Mouse (Mus musculus) 416B (cell line): ENCODE measurements around the gene Lingo4.
A peak's percentile ranks its signal among the peaks of the same experiment; 100 is the strongest.

Source experiments
- DNase-seq: peaks from one replicate; pipeline ENCODE4 v3.0.0; 2011; ENCODE audit warnings: low read depth

Gene Lingo4

DNA sequence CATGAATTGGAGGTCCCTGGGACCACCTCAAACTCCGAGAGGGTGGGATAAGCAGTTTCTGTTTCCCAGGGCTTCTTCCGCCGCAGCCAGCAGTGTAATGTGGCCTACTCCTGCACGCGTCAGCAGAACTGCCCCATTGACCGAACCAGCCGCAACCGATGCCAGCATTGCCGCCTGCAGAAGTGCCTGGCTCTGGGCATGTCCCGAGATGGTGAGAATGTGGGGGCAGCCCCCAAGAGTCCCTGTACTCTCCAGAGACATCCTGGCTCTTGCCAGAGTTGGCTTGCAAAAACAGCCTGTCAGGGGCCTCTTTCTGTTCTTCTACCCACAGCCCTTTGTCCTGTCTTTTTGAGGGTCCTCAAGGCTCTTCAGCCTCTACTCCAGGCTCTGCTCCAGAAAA, 10.9 kb upstream of the Lingo4 start:
- no peak for DNase-seq

GRCm38 (mm10) chr3:94388047-94388446, 10.3 kb upstream of the Lingo4 start:
- peak; percentile 23 for DNase-seq

DNA sequence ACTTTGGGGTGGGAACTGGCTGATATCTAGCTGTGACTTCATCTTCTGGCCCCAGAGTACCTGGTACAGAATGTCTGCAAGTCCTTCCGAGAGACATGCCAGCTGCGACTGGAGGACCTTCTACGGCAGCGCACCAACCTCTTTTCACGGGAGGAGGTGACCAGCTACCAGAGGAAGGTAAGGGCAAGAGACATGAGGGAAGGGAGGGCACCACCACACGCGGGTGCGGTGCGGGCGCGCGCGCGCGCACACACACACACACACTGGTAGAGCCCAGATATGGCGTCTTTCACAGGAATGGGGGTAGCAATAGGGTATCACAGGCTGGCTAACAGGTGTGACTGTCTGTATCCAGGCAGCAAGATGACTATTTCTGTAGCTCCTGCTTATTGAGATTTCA, 8.9 kb upstream of the Lingo4 start:
- no peak for DNase-seq

DNA sequence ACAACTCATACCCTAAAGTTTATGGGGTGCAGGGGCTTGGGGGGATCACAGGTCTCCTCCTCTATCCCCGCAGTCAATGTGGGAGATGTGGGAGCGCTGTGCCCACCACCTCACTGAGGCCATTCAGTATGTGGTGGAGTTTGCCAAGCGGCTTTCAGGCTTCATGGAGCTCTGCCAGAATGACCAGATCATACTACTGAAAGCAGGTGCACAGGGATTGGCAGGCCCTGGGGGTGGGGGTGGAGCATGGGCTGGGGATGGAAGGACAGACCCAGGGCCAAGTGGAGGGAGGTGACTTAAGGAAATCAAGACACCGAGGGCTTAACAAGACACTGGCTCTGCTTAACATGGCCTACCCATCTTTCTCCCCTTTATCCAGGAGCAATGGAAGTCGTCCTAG, 7.3 kb upstream of the Lingo4 start:
- DNase-seq: no peak

DNA sequence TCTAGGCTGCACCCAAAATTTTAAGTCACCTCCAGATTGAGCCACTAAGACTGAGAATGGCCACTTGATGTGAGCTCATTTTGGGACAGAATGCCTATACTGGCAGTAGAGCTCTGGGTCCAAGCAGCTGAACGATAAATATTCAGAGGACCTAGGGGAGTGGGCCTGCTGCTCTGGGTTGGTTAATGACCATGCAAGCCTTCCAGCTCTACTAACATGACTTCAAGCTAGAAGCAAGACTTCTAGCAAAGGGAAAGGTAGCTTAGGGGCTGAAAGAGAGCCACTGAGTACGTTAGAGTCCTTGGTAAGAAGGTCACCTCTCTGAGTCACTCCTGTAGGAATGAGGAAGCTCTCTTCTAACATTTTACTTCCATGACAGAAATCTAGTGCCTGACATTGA, 6.2 kb upstream of the Lingo4 start:
- no peak for DNase-seq

DNA sequence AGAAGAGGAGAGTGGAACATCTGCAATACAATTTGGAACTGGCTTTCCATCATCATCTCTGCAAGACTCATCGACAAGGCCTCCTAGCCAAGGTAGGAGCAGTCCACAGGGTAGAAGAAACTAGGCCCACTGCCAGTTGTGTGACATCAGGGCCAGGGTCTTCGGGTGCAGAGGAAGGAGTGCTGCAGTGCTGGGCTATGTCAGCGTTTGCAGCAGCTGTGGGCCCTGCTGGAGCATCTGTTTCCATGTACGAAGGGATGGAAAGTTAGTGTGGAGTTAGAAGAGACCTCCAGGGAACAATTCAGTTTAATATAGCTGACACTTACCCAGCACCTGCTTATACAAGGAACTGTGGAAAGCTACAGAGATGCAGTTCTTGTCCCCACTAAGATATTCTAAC, 5.3 kb upstream of the Lingo4 start:
- no peak for DNase-seq

GRCm38 (mm10) chr3:94396336-94396735, 2.0 kb upstream of the Lingo4 start:
- DNase-seq: no peak

DNA sequence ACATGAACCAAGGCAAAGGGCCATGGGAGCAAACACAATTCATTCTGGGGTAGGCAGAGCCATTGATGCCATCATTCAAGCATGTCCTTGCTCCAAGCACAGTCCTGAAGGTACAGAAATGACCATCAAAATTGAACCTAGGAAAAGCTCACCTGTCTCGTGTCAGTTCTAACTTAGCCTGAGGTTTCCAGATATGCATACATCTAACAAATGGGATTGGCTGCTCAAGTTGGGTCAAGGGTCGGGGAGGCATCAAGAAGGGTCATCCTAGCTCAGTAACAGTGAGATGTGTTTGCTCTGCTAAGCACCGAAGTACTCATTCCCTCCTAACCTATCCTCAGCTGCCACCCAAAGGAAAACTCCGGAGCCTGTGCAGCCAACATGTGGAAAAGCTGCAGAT, 1.5 kb upstream of the Lingo4 start:
- no peak for DNase-seq

GRCm38 (mm10) chr3:94398943-94399481, 695 bp downstream of the Lingo4 start:
- no peak for DNase-seq

DNA sequence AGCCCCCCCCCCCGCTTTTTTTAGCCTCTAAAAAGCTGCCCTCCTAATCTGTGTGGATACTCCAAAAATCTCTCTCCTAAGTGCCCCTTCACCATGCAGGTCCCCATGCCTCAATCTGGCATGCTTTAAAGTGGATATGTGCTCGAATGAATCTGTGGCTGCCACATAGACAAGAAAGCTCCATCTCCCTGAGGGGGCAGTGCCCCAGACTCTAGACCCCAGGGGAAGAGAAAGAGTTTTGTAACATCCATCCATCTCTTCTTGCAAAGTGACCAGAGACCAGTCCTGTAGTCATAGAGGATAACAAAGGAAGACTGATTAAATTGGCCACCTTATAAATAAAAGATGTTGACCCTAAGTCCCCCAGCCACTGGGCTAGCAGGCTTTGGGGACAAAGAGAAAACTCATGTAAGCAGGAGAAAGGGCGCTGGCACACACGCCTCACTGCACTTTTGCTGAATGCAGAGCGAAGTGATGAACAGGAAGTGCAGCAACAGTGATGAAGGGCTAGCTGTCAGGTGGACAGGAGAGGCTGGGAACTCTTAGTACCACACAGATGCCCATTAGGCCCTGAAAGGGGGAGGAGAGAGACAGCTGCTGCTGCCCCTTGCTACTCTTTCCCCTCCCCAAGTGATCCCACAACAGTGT, 1.5 kb downstream of the Lingo4 start:
- DNase-seq: no peak

- DNase-seq: no peak
Observed at GRCm38 (mm10) chr3:94402451-94402850, 4.1 kb downstream of the Lingo4 start.

GRCm38 (mm10) chr3:94404366-94405054, 6.2 kb downstream of the Lingo4 start:
- no peak for DNase-seq

GRCm38 (mm10) chr3:94405561-94405960, 7.2 kb downstream of the Lingo4 start:
- no peak for DNase-seq

GRCm38 (mm10) chr3:94412530-94412929, 14.2 kb downstream of the Lingo4 start:
- DNase-seq: no peak

- DNase-seq: no peak
Observed at GRCm38 (mm10) chr3:94413031-94413679, 14.8 kb downstream of the Lingo4 start, which contains the start of gene Tdrkh. Gene Tdrkh (plus strand): TSS chr3:94413273.

DNA sequence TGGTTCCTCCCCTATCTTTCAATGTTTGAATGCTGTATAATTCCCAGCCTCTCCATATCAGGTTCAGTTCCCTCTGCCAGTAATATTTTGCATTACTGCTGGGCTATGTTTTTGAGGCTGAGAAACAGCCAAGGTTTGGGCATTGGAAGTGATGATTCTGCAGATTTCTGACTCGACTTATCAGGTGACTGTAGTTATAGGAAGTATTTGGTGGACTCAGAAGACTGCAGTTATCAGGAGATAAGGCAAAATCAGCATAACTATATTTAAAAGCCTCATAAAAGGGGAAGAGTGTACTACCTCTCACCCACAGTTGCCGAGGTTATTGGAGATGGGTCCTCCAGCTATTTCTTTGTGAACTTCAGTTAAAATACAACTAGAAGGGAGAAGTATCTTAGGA, 32.7 kb downstream of the Lingo4 start:
- peak; percentile 8 for DNase-seq

- no peak for DNase-seq
Observed at GRCm38 (mm10) chr3:94434305-94434704, 36.0 kb downstream of the Lingo4 start.

DNA sequence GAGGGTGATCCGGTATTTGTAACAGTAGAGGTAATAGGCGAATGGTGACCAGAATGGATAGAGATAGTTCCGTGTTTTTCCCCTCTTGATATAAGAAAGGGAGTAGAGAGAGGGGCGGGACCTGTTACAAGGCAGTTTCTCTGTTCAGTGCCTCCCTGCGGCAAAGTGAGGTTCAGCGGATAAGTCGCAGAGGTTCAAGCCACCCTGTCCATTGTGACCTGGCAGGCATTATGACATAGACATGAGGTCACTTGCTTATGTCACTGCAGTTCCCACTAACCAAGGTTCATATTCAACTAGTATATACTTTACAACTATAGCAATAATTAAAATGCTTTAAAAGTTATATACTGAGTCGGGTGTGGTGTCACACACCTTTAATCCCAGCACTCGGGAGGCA, 38.1 kb downstream of the Lingo4 start:
- no peak for DNase-seq

DNA sequence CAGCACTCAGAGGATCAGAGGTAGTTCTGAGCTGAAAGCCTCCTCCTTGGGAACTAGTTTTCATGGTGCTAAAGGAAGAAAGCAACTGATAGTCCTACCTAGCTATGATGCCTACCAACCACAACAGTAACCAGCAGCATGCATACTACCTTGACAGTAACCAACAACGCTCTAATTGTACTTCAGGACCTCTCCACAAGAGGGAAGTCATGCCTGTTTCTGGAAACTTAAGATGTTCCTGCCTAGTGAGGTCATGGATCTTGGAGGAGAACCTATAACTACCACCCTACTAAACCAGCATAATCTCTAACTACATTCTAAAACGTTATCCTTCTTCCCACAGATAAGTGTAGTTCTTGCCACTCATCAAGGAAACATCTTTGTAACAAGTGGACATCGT, 42.9 kb downstream of the Lingo4 start:
- DNase-seq: peak; percentile 64

GRCm38 (mm10) chr3:94442951-94443596, 44.8 kb downstream of the Lingo4 start, which contains the start of gene Mrpl9:
Gene Mrpl9 (plus strand): TSS chr3:94443318.
- DNase-seq: peak; percentile 90

DNA sequence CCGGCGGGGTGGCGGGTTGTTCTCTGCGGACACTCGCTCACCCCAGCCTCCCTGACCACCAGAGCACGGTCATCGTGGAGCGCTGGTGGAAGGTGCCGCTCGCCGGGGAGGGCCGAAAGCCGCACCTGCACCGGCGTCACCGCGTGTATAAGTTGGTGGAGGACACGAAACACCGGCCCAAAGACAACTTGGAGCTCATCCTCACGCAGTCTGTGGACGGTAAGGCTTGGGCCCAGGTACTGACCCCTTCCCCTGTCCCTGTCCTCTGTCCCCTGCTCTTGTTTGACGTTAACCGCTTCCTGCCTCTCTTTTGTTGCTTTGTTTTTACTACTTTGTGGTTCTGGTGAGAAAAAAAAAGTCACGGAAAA, 45.3 kb downstream of the Lingo4 start, which contains the start of gene Oaz3:
TSS of gene Oaz3 (minus strand) at position 319 of the 368 bp plus-strand sequence.
- DNase-seq: no peak

DNA sequence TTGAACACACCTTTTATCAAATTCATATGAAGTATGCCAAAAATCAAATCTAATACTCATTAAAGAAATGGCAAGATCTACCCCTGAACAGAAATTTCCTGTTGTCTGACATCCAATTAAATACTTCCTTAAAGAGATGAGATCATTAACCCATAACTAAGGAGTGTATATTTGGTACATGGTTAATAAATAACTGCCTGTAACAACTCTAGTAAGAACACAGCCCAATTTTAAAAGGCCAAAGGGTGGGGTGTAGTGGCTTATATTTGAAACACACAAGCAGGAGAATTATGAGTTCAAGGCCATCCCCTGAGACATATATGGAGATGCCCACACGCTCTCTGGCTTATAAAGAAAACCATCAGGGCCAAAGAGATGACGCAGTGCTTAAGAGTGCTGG, 51.1 kb downstream of the Lingo4 start:
- no peak for DNase-seq
